Mouse (Mus musculus) kidney, embryonic 14.5 days (tissue): ENCODE results near the gene Rnf214. TPM values are rescaled to one million over a fixed set of nuclear protein-coding genes. Genes with fewer than 3 reads are reported as not detected.

Experiments used
- ATAC-seq: fragments of 200-750 bp; cut with Nextera tagmentation; 2 replicates; pipeline ENCODE4 v1.8.0; 2017; ENCODE audit warnings: moderate number of reproducible peaks, mild to moderate bottlenecking, moderate TSS enrichment, moderate library complexity; ENCODE audit not compliant: low FRiP score, low TSS enrichment
- H3K27ac ChIP-seq: fragments of 300-500 bp; sonication (generic); 2 replicates; pipeline ENCODE4 v1.5.1; 2014; ENCODE audit warnings: low read depth, mild to moderate bottlenecking, low read length, moderate library complexity, mixed read lengths
- H3K27me3 ChIP-seq: fragments of 300-500 bp; sonication (generic); 2 replicates; pipeline ENCODE4 v1.6.1; 2014; ENCODE audit warnings: mild to moderate bottlenecking, low read length; ENCODE audit not compliant: control insufficient read depth, insufficient read depth
- H3K36me3 ChIP-seq: fragments of 300-500 bp; sonication (generic); 2 replicates; pipeline ENCODE4 v1.6.1; 2014; ENCODE audit warnings: low read length, mixed read lengths; ENCODE audit not compliant: control insufficient read depth, insufficient read depth
- H3K4me1 ChIP-seq: fragments of 300-500 bp; sonication (generic); 2 replicates; pipeline ENCODE4 v1.6.1; 2014; ENCODE audit warnings: low read length, mixed read lengths; ENCODE audit not compliant: control insufficient read depth, insufficient read depth
- H3K4me2 ChIP-seq: fragments of 300-500 bp; sonication (generic); replicated peaks from 2 replicates; pipeline ENCODE4 v1.6.1; 2014; ENCODE audit warnings: low read depth, mild to moderate bottlenecking, low read length
- H3K4me3 ChIP-seq: fragments of 300-500 bp; sonication (generic); 2 replicates; pipeline ENCODE4 v1.5.1; 2014; ENCODE audit warnings: mild to moderate bottlenecking, low read length
- H3K9ac ChIP-seq: fragments of 300-500 bp; sonication (generic); 2 replicates; pipeline ENCODE4 v1.6.1; 2014; ENCODE audit warnings: low read depth, mild to moderate bottlenecking, low read length, moderate library complexity
- H3K9me3 ChIP-seq: fragments of 300-500 bp; sonication (generic); 2 replicates; pipeline ENCODE4 v1.6.1; 2016; ENCODE audit warnings: low read length; ENCODE audit not compliant: control insufficient read depth
- WGBS: fragments of 180-500 bp; shearing (Covaris S2); extraction: QIAGEN DNeasy Blood & Tissue Kit; methylation state at CpG from one replicate; pipeline ENCODE4 v1.1.7; 2014; 5-methylcytosine and 5-hydroxymethylcytosine counted together
- polyA plus RNA-seq: library from polyadenylated mRNA; unstranded; fragments of >200 nt; fragmentation: Nextera tagmentation; extraction: Ambion mirVana; gene quantifications from 2 replicates; pipeline ENCODE4 v1.2.1, GENCODE M21; 2014

Rnf214 gene
- polyA plus RNA-seq: 54.0 and 74.3 TPM in 2 replicates

GRCm38 (mm10) chr9:45906355-45907077, at the start of gene Rnf214, which contains the start of gene Pcsk7:
Gene Rnf214 (minus strand): TSS chr9:45906911.
Gene Pcsk7 (plus strand): TSS chr9:45906497.
- H3K4me1 ChIP-seq: peaks cover 16% of the 10 kb centered on the region
- peak within 1 kb of the TSS; percentile 90 for H3K27ac ChIP-seq
- peak within 1 kb of the TSS; percentile 96 for H3K9ac ChIP-seq
- H3K27me3 ChIP-seq: no peaks in the 10 kb centered on the region
- ATAC-seq: peak; percentile 93
- peak within 1 kb of the TSS; percentile 81 for H3K4me2 ChIP-seq
- peaks cover 41% of the 10 kb centered on the region for H3K36me3 ChIP-seq
- no peaks in the 10 kb centered on the region for H3K9me3 ChIP-seq
- WGBS: under 1% methylated on average over 67 of the region's 80 CpGs
- H3K4me3 ChIP-seq: peak within 1 kb of the TSS; percentile 96

GRCm38 (mm10) chr9:45955107-45955963, 48.6 kb upstream of the Rnf214 start, which contains the start of gene Sidt2:
Gene Sidt2 (minus strand): TSS chr9:45955258.
- Histone ChIP-seq H3K27ac (peak within 1 kb of the TSS; percentile 82), H3K4me1 (peaks cover 12% of the 10 kb centered on the region; the same call in 1 of the 2 replicates), H3K27me3 (no peaks in the 10 kb centered on the region), H3K4me2 (peak within 1 kb of the TSS; percentile 87), H3K9ac (peak within 1 kb of the TSS; percentile 91), H3K36me3 (peaks cover 21% of the 10 kb centered on the region; the same call in 1 of the 2 replicates), H3K4me3 (peak within 1 kb of the TSS; percentile 86), H3K9me3 (no peaks in the 10 kb centered on the region)
- ATAC-seq: peak; percentile 94
- under 1% methylated on average over 48 of the region's 48 CpGs for WGBS

- Histone ChIP-seq H3K27me3 (no peaks in the 10 kb centered on the region), H3K36me3 (peaks cover 29% of the 10 kb centered on the region), H3K9me3 (no peaks in the 10 kb centered on the region), H3K4me3 (peak overlapping the region; percentile 86), H3K4me1 (peaks cover 12% of the 10 kb centered on the region; the same call in 1 of the 2 replicates), H3K27ac (peak overlapping the region; percentile 82), H3K4me2 (peak overlapping the region; percentile 87), H3K9ac (peak overlapping the region; percentile 91)
- ATAC-seq: peak; percentile 73
- WGBS: under 1% methylated on average over 63 of the region's 63 CpGs
These were observed 47.8 kb upstream of the Rnf214 start for GRCm38 (mm10) chr9:45954294-45955106.

- WGBS: 46% methylated on average over 13 of the region's 13 CpGs
These were observed 47.0 kb upstream of the Rnf214 start for GRCm38 (mm10) chr9:45953511-45954293.

GRCm38 (mm10) chr9:45952890-45953289, 46.2 kb upstream of the Rnf214 start:
- Histone ChIP-seq H3K9me3 (no peaks in the 10 kb centered on the region), H3K27me3 (no peaks in the 10 kb centered on the region), H3K4me2 (peak overlapping the region; percentile 87; the same call in 1 of the 2 replicates), H3K4me1 (peaks cover 12% of the 10 kb centered on the region; the same call in 1 of the 2 replicates), H3K27ac (no peak overlapping the region), H3K36me3 (peaks cover 44% of the 10 kb centered on the region), H3K9ac (peak overlapping the region; percentile 36; the same call in 1 of the 2 replicates), H3K4me3 (no peak overlapping the region)
- no peak for ATAC-seq
- 81% methylated on average over 7 of the region's 7 CpGs for WGBS

More at GRCm38 (mm10) chr9:45953511-45954293, 47.0 kb upstream of the Rnf214 start:
- no peaks in the 10 kb centered on the region for H3K27me3 ChIP-seq
- no peak for ATAC-seq
- H3K4me3 ChIP-seq: peak overlapping the region; percentile 86
- peaks cover 36% of the 10 kb centered on the region for H3K36me3 ChIP-seq
- peak overlapping the region; percentile 91 for H3K9ac ChIP-seq
- peak overlapping the region; percentile 82; the same call in 1 of the 2 replicates for H3K27ac ChIP-seq
- H3K9me3 ChIP-seq: no peaks in the 10 kb centered on the region
- H3K4me1 ChIP-seq: peaks cover 12% of the 10 kb centered on the region; the same call in 1 of the 2 replicates
- H3K4me2 ChIP-seq: peak overlapping the region; percentile 87

- peaks cover 51% of the 10 kb centered on the region for H3K36me3 ChIP-seq
These were observed 45.3 kb upstream of the Rnf214 start for GRCm38 (mm10) chr9:45952057-45952456.

GRCm38 (mm10) chr9:45946872-45947183, 40.1 kb upstream of the Rnf214 start:
- H3K4me1 ChIP-seq: no peaks in the 10 kb centered on the region
- H3K9ac ChIP-seq: no peak overlapping the region
- H3K4me3 ChIP-seq: no peak overlapping the region
- no peak overlapping the region for H3K27ac ChIP-seq
- H3K36me3 ChIP-seq: peaks cover 91% of the 10 kb centered on the region
- no peak for ATAC-seq
- no peaks in the 10 kb centered on the region for H3K9me3 ChIP-seq
- no peaks in the 10 kb centered on the region for H3K27me3 ChIP-seq
- WGBS: 80% methylated on average over 10 of the region's 10 CpGs
- no peak overlapping the region for H3K4me2 ChIP-seq

More at GRCm38 (mm10) chr9:45952057-45952456, 45.3 kb upstream of the Rnf214 start:
- Histone ChIP-seq H3K9ac (no peak overlapping the region), H3K4me1 (peaks cover 12% of the 10 kb centered on the region; the same call in 1 of the 2 replicates), H3K9me3 (no peaks in the 10 kb centered on the region), H3K27me3 (no peaks in the 10 kb centered on the region), H3K27ac (no peak overlapping the region), H3K4me2 (no peak overlapping the region), H3K4me3 (no peak overlapping the region)
- 92% methylated on average over 4 of the region's 4 CpGs for WGBS
- ATAC-seq: no peak
